Mouse (Mus musculus): Measurements from ENCODE around the gene St6gal1.

St6gal1 gene

DNA sequence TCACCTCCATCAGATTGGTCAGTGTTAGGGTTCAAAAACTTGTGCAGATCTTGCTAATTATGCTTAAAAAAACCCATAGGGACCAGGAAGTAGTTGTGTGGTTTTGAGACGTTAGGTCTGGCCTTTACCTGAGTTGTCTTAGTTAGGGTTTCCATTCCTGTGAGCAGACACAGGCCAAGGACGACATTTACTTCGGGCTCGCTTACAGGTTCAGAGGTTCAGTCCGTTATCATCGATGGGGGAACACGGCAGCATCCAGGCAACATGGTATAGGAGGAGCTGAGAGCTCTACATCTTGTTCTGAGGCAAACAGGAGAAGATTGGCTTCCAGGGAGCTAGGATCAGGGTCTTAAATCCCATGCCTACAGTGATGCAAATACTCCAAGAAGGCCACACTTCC lies 102.7 kb downstream of the St6gal1 start:
- in situ Hi-C loops (cut with MboI; ENCODE audit: low sequenced_read_pairs), result no loop called here

DNA sequence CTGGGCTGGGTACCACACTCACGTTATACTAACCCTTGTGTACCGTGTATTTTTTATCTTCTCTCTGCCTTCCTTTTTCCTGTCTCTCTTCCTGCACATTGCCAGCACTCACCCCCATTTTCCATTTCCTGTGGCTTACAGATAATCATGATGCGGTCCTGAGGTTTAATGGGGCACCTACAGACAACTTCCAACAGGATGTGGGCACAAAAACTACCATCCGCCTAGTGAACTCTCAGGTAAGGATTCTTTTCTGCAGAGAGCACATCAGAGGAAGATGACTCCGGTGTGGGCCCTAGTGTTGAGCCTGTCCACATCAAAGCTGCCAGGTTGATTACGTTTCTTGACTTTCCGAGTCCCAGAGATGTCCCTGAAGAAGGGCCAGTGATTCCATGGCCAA lies 103.7 kb downstream of the St6gal1 start:
- in situ Hi-C loops (cut with MboI; ENCODE audit: low sequenced_read_pairs), result no loop called here

- in situ Hi-C loops (cut with MboI; ENCODE audit: low sequenced_read_pairs), result no loop called here
Measured at GRCm38 (mm10) chr16:23332136-23332535, 107.6 kb downstream of the St6gal1 start.

GRCm38 (mm10) chr16:23332686-23333085 lies 108.1 kb downstream of the St6gal1 start:
- in situ Hi-C loops (cut with MboI; ENCODE audit: low sequenced_read_pairs), result no loop called here

GRCm38 (mm10) chr16:23333875-23334551 lies 109.5 kb downstream of the St6gal1 start:
- in situ Hi-C loops (cut with MboI; ENCODE audit: low sequenced_read_pairs), result no loop called here

- in situ Hi-C loops (cut with MboI; ENCODE audit: low sequenced_read_pairs), result no loop called here
Measured at GRCm38 (mm10) chr16:23337317-23337716, 112.8 kb downstream of the St6gal1 start.

- in situ Hi-C loops (cut with MboI; ENCODE audit: low sequenced_read_pairs), result no loop called here
Measured at GRCm38 (mm10) chr16:23341254-23341653, 116.7 kb downstream of the St6gal1 start.

GRCm38 (mm10) chr16:23350802-23351201 lies 126.3 kb downstream of the St6gal1 start:
- in situ Hi-C loops (cut with MboI; ENCODE audit: low sequenced_read_pairs), result no loop called here

- in situ Hi-C loops (cut with MboI; ENCODE audit: low sequenced_read_pairs), result no loop called here
Measured at GRCm38 (mm10) chr16:23361031-23361430, 136.5 kb downstream of the St6gal1 start.

- in situ Hi-C loops (cut with MboI; ENCODE audit: low sequenced_read_pairs), result no loop called here
Measured at GRCm38 (mm10) chr16:23361434-23361970, 137.0 kb downstream of the St6gal1 start.

- in situ Hi-C loops (cut with MboI; ENCODE audit: low sequenced_read_pairs), result no loop called here
Measured at GRCm38 (mm10) chr16:23364328-23364990, 139.9 kb downstream of the St6gal1 start.

DNA sequence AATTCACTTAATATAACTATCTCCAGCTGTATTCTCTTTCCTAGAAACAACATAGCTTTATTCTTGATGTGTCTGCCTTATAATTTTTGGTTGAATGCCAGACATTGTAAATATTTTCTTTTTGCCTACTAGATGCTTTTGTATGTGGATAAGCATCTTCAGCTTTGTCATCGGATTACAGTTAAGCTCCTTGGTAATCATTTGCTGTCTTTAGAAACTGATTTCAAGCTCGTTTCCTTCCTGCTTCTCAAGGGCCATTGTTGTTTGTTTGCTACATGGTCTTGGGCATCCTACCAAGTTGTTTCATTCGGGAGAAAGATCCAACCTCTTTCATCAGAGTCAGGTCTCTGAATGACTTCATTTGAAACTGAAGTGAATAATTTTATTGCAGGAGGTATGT lies 144.6 kb downstream of the St6gal1 start:
- in situ Hi-C loops (cut with MboI; ENCODE audit: low sequenced_read_pairs), result no loop called here

DNA sequence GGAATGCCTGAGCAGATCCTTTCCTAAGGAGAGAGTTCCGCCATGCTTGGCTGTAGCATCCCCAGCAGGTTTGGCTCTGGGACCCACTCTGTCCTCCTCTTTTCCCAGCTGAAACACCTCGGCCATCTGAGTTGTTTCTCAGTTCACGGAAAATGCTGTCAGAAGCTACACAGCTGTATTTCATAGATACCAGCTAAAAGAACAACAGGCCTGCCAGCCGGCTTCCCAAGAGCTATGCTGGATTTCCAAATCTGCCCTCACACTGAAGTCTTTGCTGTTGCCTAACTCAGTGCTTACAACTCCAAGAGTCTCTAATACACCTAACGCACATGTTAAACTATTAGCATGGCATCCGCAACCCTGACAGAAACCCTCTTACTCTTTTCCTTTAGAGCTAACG lies 146.2 kb downstream of the St6gal1 start:
- in situ Hi-C loops (cut with MboI; ENCODE audit: low sequenced_read_pairs), result no loop called here

DNA sequence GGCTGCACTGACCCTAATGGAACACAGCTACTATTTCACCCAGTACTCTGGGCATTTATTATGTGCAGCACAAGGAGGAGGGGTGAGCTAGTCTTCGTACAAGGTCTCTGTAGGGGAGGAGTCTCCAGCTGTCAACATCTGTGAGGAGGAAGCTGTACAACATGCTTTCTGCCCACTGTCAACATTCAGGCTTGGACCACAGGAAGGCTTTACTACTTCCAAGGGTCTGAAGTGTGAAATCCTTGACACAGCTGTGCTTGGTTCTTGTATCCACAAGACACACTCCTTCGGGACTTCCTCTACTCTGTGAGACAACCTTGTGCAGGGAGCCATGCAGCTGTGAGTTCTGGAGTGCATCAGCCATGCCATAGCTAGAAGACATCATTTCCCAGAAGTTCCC lies 147.8 kb downstream of the St6gal1 start:
- in situ Hi-C loops (cut with MboI; ENCODE audit: low sequenced_read_pairs), result no loop called here

DNA sequence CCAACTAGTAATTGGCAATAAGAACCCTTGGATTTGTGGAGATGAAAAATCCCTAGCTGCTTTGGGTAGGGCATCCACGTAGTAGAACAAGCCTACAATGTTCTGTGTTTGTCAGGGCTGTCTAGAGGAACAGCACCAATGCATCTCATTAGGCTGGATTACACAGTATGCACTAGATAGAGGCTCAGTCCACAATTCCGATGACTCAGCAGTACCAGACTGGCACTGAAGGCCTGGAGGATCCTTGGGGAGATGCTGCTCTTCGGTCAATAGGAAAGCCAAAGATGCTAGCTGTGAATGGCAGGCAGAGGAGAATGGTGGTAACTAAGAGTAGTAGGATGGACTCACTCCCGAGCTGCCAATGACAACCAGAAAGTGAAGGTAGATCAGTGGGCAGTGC lies 149.5 kb downstream of the St6gal1 start:
- in situ Hi-C loops (cut with MboI; ENCODE audit: low sequenced_read_pairs), result no loop called here

GRCm38 (mm10) chr16:23374938-23375337 lies 150.4 kb downstream of the St6gal1 start:
- in situ Hi-C loops (cut with MboI; ENCODE audit: low sequenced_read_pairs), result no loop called here

- in situ Hi-C loops (cut with MboI; ENCODE audit: low sequenced_read_pairs), result no loop called here
Measured at GRCm38 (mm10) chr16:23376189-23376588, 151.6 kb downstream of the St6gal1 start.

- in situ Hi-C loops (cut with MboI; ENCODE audit: low sequenced_read_pairs), result no loop called here
Measured at GRCm38 (mm10) chr16:23379536-23380230, 155.1 kb downstream of the St6gal1 start.

GRCm38 (mm10) chr16:23384304-23384703 lies 159.8 kb downstream of the St6gal1 start:
- in situ Hi-C loops (cut with MboI; ENCODE audit: low sequenced_read_pairs), result no loop called here

GRCm38 (mm10) chr16:23397931-23398330 lies 173.4 kb downstream of the St6gal1 start:
- in situ Hi-C loops (cut with MboI; ENCODE audit: low sequenced_read_pairs), result no loop called here

- in situ Hi-C loops (cut with MboI; ENCODE audit: low sequenced_read_pairs), result loop anchor here (25.0 kb wide), 1 partner anchor 264 kb away; the partner anchor contains the start of genes Adipoq and Rfc4
Measured at GRCm38 (mm10) chr16:23401463-23401862, 176.9 kb downstream of the St6gal1 start.

GRCm38 (mm10) chr16:23401959-23402358 lies 177.4 kb downstream of the St6gal1 start:
- in situ Hi-C loops (cut with MboI; ENCODE audit: low sequenced_read_pairs), result loop anchor here (25.0 kb wide), 1 partner anchor 265 kb away; the partner anchor contains the start of genes Adipoq and Rfc4
